In the genomic region with DNA sequence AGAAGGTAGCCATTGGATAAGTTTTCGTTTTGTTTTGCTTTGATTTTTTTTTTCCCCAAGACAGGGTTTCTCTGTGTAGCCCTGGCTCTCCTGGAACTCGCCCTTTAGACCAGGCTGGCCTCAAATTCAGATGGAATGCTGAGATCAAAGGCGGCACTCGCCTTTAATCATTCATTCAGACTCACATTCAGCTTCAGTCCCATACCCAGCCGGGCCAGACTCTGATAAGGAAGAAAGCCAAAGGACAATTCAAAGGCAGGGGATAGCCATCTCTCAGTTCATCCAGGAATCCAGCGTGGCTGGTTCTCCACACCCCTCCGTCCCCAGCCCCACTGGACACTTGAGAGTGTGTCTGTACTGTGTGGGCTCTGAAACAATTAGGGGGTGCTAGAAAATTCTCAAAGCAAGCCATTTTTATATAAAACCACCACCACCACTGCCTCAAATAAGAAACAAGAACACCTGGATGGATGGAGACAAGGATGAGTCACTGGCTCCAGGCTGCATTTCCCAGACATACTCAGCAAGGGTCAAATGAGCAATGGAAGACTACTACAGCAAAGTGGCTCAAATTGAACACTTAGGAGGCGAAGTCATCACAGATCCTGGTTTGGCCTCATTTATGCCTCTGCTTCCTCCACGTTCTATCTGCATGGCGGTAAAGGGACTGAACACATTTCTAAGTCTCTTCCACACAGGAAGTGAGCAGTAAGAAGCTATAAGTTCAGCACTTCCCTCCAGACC, we compare ENCODE assay signal across 22 mouse cellular contexts. TPM values are rescaled to one million over a fixed set of nuclear protein-coding genes. Genes with fewer than 3 reads are reported as not detected.
DNase-seq lines count a peak whose midpoint lies in the region; ATAC-seq and TF ChIP-seq lines count a peak whose summit lies in the region.
"Had no signal": no experiment of that assay in that cellular context is flagged by ENCODE, and none has a peak within 500 bp of the region (broad histone marks: within the 10 kb centered on the region; RNA-seq: fewer than 3 reads in every experiment).

No protein-coding gene starts in this region.

- H3K36me3 ChIP-seq in liver, adult 2 months (ENCODE audit: control insufficient read depth, insufficient read depth, low read length), result no peaks in the 10 kb centered on the region
- H3K36me3 ChIP-seq in liver, embryonic 12.5 days, result peaks cover 20% of the 10 kb centered on the region
- H3K36me3 ChIP-seq in intestine, embryonic 16.5 days (ENCODE audit: control insufficient read depth, insufficient read depth, low read length), result no peaks in the 10 kb centered on the region
- peaks cover 26% of the 10 kb centered on the region for H3K36me3 ChIP-seq in forebrain, embryonic 14.5 days (ENCODE audit: control insufficient read depth, insufficient read depth, low read length)
- H3K36me3 ChIP-seq in limb, embryonic 10.5 days, result peaks cover 18% of the 10 kb centered on the region

- H3K4me1 ChIP-seq in liver, adult 2 months (ENCODE audit: control insufficient read depth, insufficient read depth, low read length), result peaks cover 10% of the 10 kb centered on the region
- H3K4me1 ChIP-seq in liver, embryonic 12.5 days, result peaks cover 61% of the 10 kb centered on the region
- no peaks in the 10 kb centered on the region; the same call in 1 of the 2 replicates for H3K4me1 ChIP-seq in intestine, embryonic 16.5 days (ENCODE audit: control insufficient read depth, insufficient read depth, low read length)
- no peaks in the 10 kb centered on the region for H3K4me1 ChIP-seq in forebrain, embryonic 14.5 days (ENCODE audit: control insufficient read depth, insufficient read depth, low read length)
- H3K4me1 ChIP-seq in limb, embryonic 10.5 days, result no peaks in the 10 kb centered on the region
- H3K4me1 ChIP-seq: hindbrain, embryonic 15.5 days had no signal

- no peak for TF ChIP-seq POLR2A in liver, adult 2 months (IDR thresholded peaks at IDR 0.05; ENCODE audit: extremely low read depth, insufficient read depth, low read length)

- H3K9ac ChIP-seq in liver, adult 2 months (ENCODE audit: low read depth, low read length), result no peak overlapping the region
- H3K9ac ChIP-seq in liver, embryonic 12.5 days, result no peak overlapping the region
- H3K9ac ChIP-seq in intestine, embryonic 16.5 days (ENCODE audit: low read depth, low read length), result no peak overlapping the region
- no peak overlapping the region for H3K9ac ChIP-seq in forebrain, embryonic 14.5 days (ENCODE audit: low read length)
- H3K9ac ChIP-seq: embryonic facial prominence, embryonic 13.5 days; forebrain, embryonic 13.5 days; heart, embryonic 12.5 days; hindbrain, embryonic 15.5 days had no signal

- H3K27me3 ChIP-seq in liver, adult 2 months (ENCODE audit: control insufficient read depth, insufficient read depth, low read length), result no peaks in the 10 kb centered on the region
- H3K27me3 ChIP-seq in liver, embryonic 12.5 days (replicated peaks), result peaks cover 7% of the 10 kb centered on the region; the same call in 1 of the 2 replicates
- H3K27me3 ChIP-seq in intestine, embryonic 16.5 days (replicated peaks; ENCODE audit: control insufficient read depth, insufficient read depth, low read length), result no peaks in the 10 kb centered on the region
- H3K27me3 ChIP-seq in forebrain, embryonic 14.5 days (replicated peaks; ENCODE audit: control insufficient read depth, insufficient read depth, low read length), result no peaks in the 10 kb centered on the region
- H3K27me3 ChIP-seq in limb, embryonic 10.5 days (ENCODE audit: low read depth, poor library complexity, severe bottlenecking), result 0 out of 2 replicates have a peak, but pooled peaks cover 4% of the 10 kb centered on the region
- H3K27me3 ChIP-seq: CH12.LX; embryonic facial prominence, embryonic 13.5 days; forebrain, embryonic 13.5 days; heart, embryonic 12.5 days; hindbrain, embryonic 15.5 days had no signal

- H3K4me3 ChIP-seq in liver, adult 2 months (ENCODE audit: insufficient read depth, low read depth, low read length), result no peak overlapping the region
- no peak overlapping the region for H3K4me3 ChIP-seq in liver, embryonic 12.5 days
- no peak overlapping the region for H3K4me3 ChIP-seq in intestine, embryonic 16.5 days (ENCODE audit: low read length)
- no peak overlapping the region for H3K4me3 ChIP-seq in forebrain, embryonic 14.5 days (ENCODE audit: low read depth, low read length)
- no peak overlapping the region for H3K4me3 ChIP-seq in limb, embryonic 10.5 days
- H3K4me3 ChIP-seq: embryonic facial prominence, embryonic 13.5 days; forebrain, embryonic 13.5 days; heart, embryonic 12.5 days; hindbrain, embryonic 15.5 days had no signal

- 66% methylated on average over 10 of the region's 10 CpGs for WGBS in liver, adult 2 months
- WGBS in liver, embryonic 12.5 days (ENCODE audit: insufficient replicate concordance), result 59% methylated on average over 10 of the region's 10 CpGs
- WGBS in intestine, embryonic 16.5 days, result 54% methylated on average over 10 of the region's 10 CpGs
- WGBS in forebrain, embryonic 14.5 days, result 71% methylated on average over 10 of the region's 10 CpGs
- 56% methylated on average over 10 of the region's 10 CpGs for WGBS in limb, embryonic 10.5 days

- H3K79me2 ChIP-seq in liver, adult 2 months (ENCODE audit: control insufficient read depth, insufficient read depth, low read length), result no peaks in the 10 kb centered on the region

- no peak for ATAC-seq in liver, embryonic 12.5 days
- ATAC-seq in intestine, embryonic 16.5 days, result peak; percentile 55
- ATAC-seq in forebrain, embryonic 14.5 days, result no peak
- ATAC-seq: activated CD4-positive, CD25-positive, alpha-beta regulatory T cell, adult 4 months; forebrain, embryonic 13.5 days had no signal

- TF ChIP-seq CTCF in liver, adult 2 months (IDR thresholded peaks at IDR 0.05; ENCODE audit: low read depth, low read length), result no peak

- DNase-seq in liver, adult 2 months (ENCODE audit: extremely low read depth, low read depth, low spot score), result peak; percentile 79
- DNase-seq in NIH3T3 (ENCODE audit: low read depth), result peak; percentile 54
- DNase-seq in forebrain, embryonic 14.5 days (ENCODE audit: low spot score), result no peak
- no peak for DNase-seq in B cell, adult 2 months
- no peak for DNase-seq in limb, embryonic 10.5 days (ENCODE audit: low spot score)
- DNase-seq: adrenal gland, postnatal 25 days; cerebellum, adult 18-20 months; cerebellum, adult 9-11 months; cerebellum, postnatal 36 days; gastrocnemius, postnatal 36 days; heart, adult 18-20 months; heart, postnatal 36 days; kidney, adult 2 months had no signal

- peak overlapping the region; percentile 12 for H3K27ac ChIP-seq in liver, adult 2 months (replicated peaks; ENCODE audit: insufficient read depth, low read depth, low read length)
- H3K27ac ChIP-seq in liver, embryonic 12.5 days, result no peak overlapping the region
- no peak overlapping the region for H3K27ac ChIP-seq in intestine, embryonic 16.5 days (ENCODE audit: low read length)
- H3K27ac ChIP-seq in forebrain, embryonic 14.5 days (ENCODE audit: low read depth, low read length), result no peak overlapping the region
- H3K27ac ChIP-seq in limb, embryonic 10.5 days, result no peak overlapping the region
- H3K27ac ChIP-seq: embryonic facial prominence, embryonic 13.5 days; forebrain, embryonic 13.5 days; hindbrain, embryonic 15.5 days had no signal

- no peaks in the 10 kb centered on the region for H3K9me3 ChIP-seq in liver, embryonic 12.5 days (replicated peaks)
- H3K9me3 ChIP-seq in intestine, embryonic 16.5 days (ENCODE audit: control insufficient read depth, low read length), result no peaks in the 10 kb centered on the region
- no peaks in the 10 kb centered on the region for H3K9me3 ChIP-seq in forebrain, embryonic 14.5 days (replicated peaks; ENCODE audit: control insufficient read depth, low read length)
- no peaks in the 10 kb centered on the region for H3K9me3 ChIP-seq in limb, embryonic 10.5 days (replicated peaks)
- H3K9me3 ChIP-seq: embryonic facial prominence, embryonic 13.5 days; forebrain, embryonic 13.5 days; heart, embryonic 12.5 days; hindbrain, embryonic 15.5 days had no signal

- H3K4me2 ChIP-seq in liver, embryonic 12.5 days, result no peak overlapping the region
- no peak overlapping the region for H3K4me2 ChIP-seq in intestine, embryonic 16.5 days (ENCODE audit: low read depth, low read length)
- no peak overlapping the region for H3K4me2 ChIP-seq in forebrain, embryonic 14.5 days (ENCODE audit: low read length)
- H3K4me2 ChIP-seq: embryonic facial prominence, embryonic 13.5 days; forebrain, embryonic 13.5 days; heart, embryonic 12.5 days; hindbrain, embryonic 15.5 days had no signal

RNA-seq across cellular contexts. Expression of a gene that starts 14.4 kb away (rescaled TPM):
- total RNA-seq in liver, adult 2 months (2014; rRNA removed), result 0.87 and 1.3 TPM in 2 replicates
- polyA plus RNA-seq in liver, adult 2 months (2012; rRNA removed), result 0.50 and 0.73 TPM in 2 replicates
- polyA plus RNA-seq in liver, embryonic 12.5 days (2016; fragmentation: Nextera tagmentation; extraction: Ambion mirVana), result 17.6 and 17.7 TPM in 2 replicates
- polyA plus RNA-seq in intestine, embryonic 16.5 days (2015; fragmentation: Nextera tagmentation; extraction: Ambion mirVana), result 2.3 and 2.4 TPM in 2 replicates
- polyA plus RNA-seq in forebrain, embryonic 14.5 days (2014; fragmentation: Nextera tagmentation; extraction: Ambion mirVana), result 19.2 and 19.4 TPM in 2 replicates
- 5.5 and 5.8 TPM in 2 replicates for polyA plus RNA-seq in limb, embryonic 10.5 days (2016; fragmentation: Nextera tagmentation; extraction: Ambion mirVana)
- total RNA-seq: gastrocnemius, adult 8-10 months; gastrocnemius, postnatal 36 days had no signal

RNA-seq across cellular contexts. Expression of a gene that starts 26.1 kb away (rescaled TPM):
- total RNA-seq in liver, adult 2 months (2014; rRNA removed), result 29.5 and 30.0 TPM in 2 replicates
- polyA plus RNA-seq in liver, adult 2 months (2012; rRNA removed), result 45.1 and 45.4 TPM in 2 replicates
- 25.7 and 27.0 TPM in 2 replicates for polyA plus RNA-seq in liver, embryonic 12.5 days (2016; fragmentation: Nextera tagmentation; extraction: Ambion mirVana)
- polyA plus RNA-seq in intestine, embryonic 16.5 days (2015; fragmentation: Nextera tagmentation; extraction: Ambion mirVana), result 13.1 and 23.5 TPM in 2 replicates
- polyA plus RNA-seq in forebrain, embryonic 14.5 days (2014; fragmentation: Nextera tagmentation; extraction: Ambion mirVana), result 24.7 and 35.2 TPM in 2 replicates
- polyA plus RNA-seq in limb, embryonic 10.5 days (2016; fragmentation: Nextera tagmentation; extraction: Ambion mirVana), result 46.8 and 47.9 TPM in 2 replicates

RNA-seq across cellular contexts. Expression of a gene that starts 29.3 kb away (rescaled TPM):
- total RNA-seq in liver, adult 2 months (2014; rRNA removed), result 20.9 and 25.6 TPM in 2 replicates
- polyA plus RNA-seq in liver, adult 2 months (2012; rRNA removed), result 24.0 and 28.9 TPM in 2 replicates
- 42.2 and 42.6 TPM in 2 replicates for polyA plus RNA-seq in liver, embryonic 12.5 days (2016; fragmentation: Nextera tagmentation; extraction: Ambion mirVana)
- polyA plus RNA-seq in intestine, embryonic 16.5 days (2015; fragmentation: Nextera tagmentation; extraction: Ambion mirVana), result 53.8 and 58.0 TPM in 2 replicates
- 61.5 and 66.1 TPM in 2 replicates for polyA plus RNA-seq in forebrain, embryonic 14.5 days (2014; fragmentation: Nextera tagmentation; extraction: Ambion mirVana)
- polyA plus RNA-seq in limb, embryonic 10.5 days (2016; fragmentation: Nextera tagmentation; extraction: Ambion mirVana), result 73.5 and 76.7 TPM in 2 replicates

Comparison
In these comparisons a context has a peak if more than half of its experiments do, and no peak if none do; other contexts are left out.
1. DNase-seq: peak in liver, adult 2 months (single experiment) and NIH3T3 (single experiment); none in forebrain, embryonic 14.5 days (single experiment), B cell, adult 2 months (0 of 2) and limb, embryonic 10.5 days (single experiment).